Mouse (Mus musculus) megakaryocyte, adult 5-6 weeks (primary cell): ENCODE results near the gene Gm17455. TPM values are rescaled to one million over a fixed set of nuclear protein-coding genes. Genes with fewer than 3 reads are reported as not detected.

ENCODE experiments used
- ATAC-seq: 2 replicates; pipeline ENCODE4 v1.8.0; 2016; ENCODE audit warnings: mild to moderate bottlenecking, inconsistent platforms; ENCODE audit not compliant: poor library complexity, severe bottlenecking
- total RNA-seq, 2 experiments: library from RNA; stranded (forward) in 1 of 2; stranded (reverse) in 1 of 2; fragments of 153-499, 151-499 nt in 1 of 2; fragments of 221-1000, 200-1000 nt in 1 of 2; gene quantifications; 2 replicates each; pipeline versions ENCODE4 v1.2.3 to v1.2.4; 2015 to 2017

The Gm17455 gene
- total RNA-seq, 2 experiments from 2014 or later, result 1.0 TPM; not detected in 1

GRCm38 (mm10) chr10:60373543-60373936 lies 26.0 kb upstream of the Gm17455 start:
- ATAC-seq, result no peak

- no peak for ATAC-seq
Measured at GRCm38 (mm10) chr10:60373937-60374578, 25.5 kb upstream of the Gm17455 start.

- ATAC-seq, result no peak
Measured at GRCm38 (mm10) chr10:60376704-60377103, 22.8 kb upstream of the Gm17455 start.

GRCm38 (mm10) chr10:60379419-60379957 lies 20.0 kb upstream of the Gm17455 start:
- ATAC-seq, result 0 out of 2 replicates have a peak, but pooled peaks have one; percentile 6

GRCm38 (mm10) chr10:60380229-60380628 lies 19.3 kb upstream of the Gm17455 start:
- ATAC-seq, result 0 out of 2 replicates have a peak, but pooled peaks have one; percentile 13

GRCm38 (mm10) chr10:60381142-60381925 lies 18.2 kb upstream of the Gm17455 start:
- ATAC-seq, result peak; percentile 28

- peak; percentile 50 for ATAC-seq
Measured at GRCm38 (mm10) chr10:60388332-60388731, 11.2 kb upstream of the Gm17455 start.

- ATAC-seq, result peak; percentile 76
Measured at GRCm38 (mm10) chr10:60389447-60389865, 10.1 kb upstream of the Gm17455 start.

GRCm38 (mm10) chr10:60390177-60390903 lies 9.2 kb upstream of the Gm17455 start:
- peak; percentile 21 for ATAC-seq

GRCm38 (mm10) chr10:60390904-60391420 lies 8.6 kb upstream of the Gm17455 start:
- ATAC-seq, result peak; percentile 43

- no peak for ATAC-seq
Measured at GRCm38 (mm10) chr10:60391661-60392060, 7.9 kb upstream of the Gm17455 start.

- ATAC-seq, result no peak
Measured at GRCm38 (mm10) chr10:60394936-60395335, 4.6 kb upstream of the Gm17455 start.

- ATAC-seq, result 0 out of 2 replicates have a peak, but pooled peaks have one; percentile 3
Measured at GRCm38 (mm10) chr10:60395605-60396004, 3.9 kb upstream of the Gm17455 start.

GRCm38 (mm10) chr10:60398051-60398814 lies 1.3 kb upstream of the Gm17455 start:
- peak; percentile 87 for ATAC-seq

- ATAC-seq, result no peak
Measured at GRCm38 (mm10) chr10:60400507-60401295, 1.2 kb downstream of the Gm17455 start.

GRCm38 (mm10) chr10:60405460-60406177 lies 6.1 kb downstream of the Gm17455 start:
- no peak for ATAC-seq

GRCm38 (mm10) chr10:60407831-60408230 lies 8.3 kb downstream of the Gm17455 start:
- ATAC-seq, result peak; percentile 90

- no peak for ATAC-seq
Measured at GRCm38 (mm10) chr10:60411794-60412193, 12.3 kb downstream of the Gm17455 start.

GRCm38 (mm10) chr10:60413756-60414155 lies 14.2 kb downstream of the Gm17455 start:
- ATAC-seq, result no peak
